Mouse (Mus musculus): ENCODE data around the gene Apoc4.

- TF ChIP-seq CTCF (IDR thresholded peaks at IDR 0.05; ENCODE audit: low read depth, low read length): no peak
- no peak for TF ChIP-seq TAL1 (conservative IDR thresholded peaks at IDR 0.05; ENCODE audit: low read depth, low read length)
- TF ChIP-seq GATA1 (IDR thresholded peaks at IDR 0.05; ENCODE audit: borderline replicate concordance, low read length): no peak
- TF ChIP-seq GATA2 (IDR thresholded peaks at IDR 0.05; ENCODE audit: borderline replicate concordance, low read depth, low read length): no peak
These were observed 17.3 kb downstream of the Apoc4 start for GRCm38 (mm10) chr7:19663940-19664339.
